Mouse (Mus musculus) lung, postnatal 0 days (tissue): ENCODE results near the gene Paxip1. TPM values are rescaled to one million over a fixed set of nuclear protein-coding genes. Genes with fewer than 3 reads are reported as not detected.

Experiments used
- ATAC-seq: fragments of 200-750 bp; cut with Nextera tagmentation; 2 replicates; pipeline ENCODE4 v1.8.0; 2017; ENCODE audit warnings: moderate library complexity
- DNase-seq: peaks from one replicate; pipeline ENCODE4 v3.0.0-alpha.2; 2016; ENCODE audit warnings: low spot score
- H3K27ac ChIP-seq: fragments of 300-500 bp; sonication (generic); 2 replicates; pipeline ENCODE4 v1.5.1; 2014; ENCODE audit warnings: antibody characterized with exemption, mild to moderate bottlenecking, low read length, mixed read lengths
- H3K27me3 ChIP-seq: fragments of 300-500 bp; sonication (generic); replicated peaks from 2 replicates; pipeline ENCODE4 v1.6.1; 2014; ENCODE audit warnings: low read length, mixed read lengths; ENCODE audit not compliant: insufficient read depth
- H3K36me3 ChIP-seq: fragments of 300-500 bp; sonication (generic); 2 replicates; pipeline ENCODE4 v1.6.1; 2014; ENCODE audit warnings: low read length, mixed read lengths; ENCODE audit not compliant: insufficient read depth
- H3K4me1 ChIP-seq: fragments of 300-500 bp; sonication (generic); 2 replicates; pipeline ENCODE4 v1.6.1; 2014; ENCODE audit warnings: antibody characterized with exemption, low read depth, low read length, mixed read lengths; ENCODE audit not compliant: insufficient read depth
- H3K4me2 ChIP-seq: fragments of 300-500 bp; sonication (generic); replicated peaks from 2 replicates; pipeline ENCODE4 v1.6.1; 2014; ENCODE audit warnings: low read depth, mild to moderate bottlenecking, low read length, moderate library complexity, mixed read lengths
- H3K4me3 ChIP-seq: fragments of 300-500 bp; sonication (generic); 2 replicates; pipeline ENCODE4 v1.5.1; 2014; ENCODE audit warnings: low read depth, low read length
- H3K9ac ChIP-seq: fragments of 300-500 bp; sonication (generic); replicated peaks from 2 replicates; pipeline ENCODE4 v1.6.1; 2014; ENCODE audit warnings: low read depth, mild to moderate bottlenecking
- H3K9me3 ChIP-seq: fragments of 300-500 bp; sonication (generic); 2 replicates; pipeline ENCODE4 v1.6.1; 2016; ENCODE audit warnings: low read length, mixed read lengths
- CTCF ChIP-seq: IDR thresholded peaks from 2 replicates; pipeline ENCODE4 v1.5.1; 2016; ENCODE audit warnings: antibody characterized with exemption, mild to moderate bottlenecking
- EP300 ChIP-seq: IDR thresholded peaks from 2 replicates; pipeline ENCODE4 v1.6.1; 2016; ENCODE audit warnings: antibody characterized with exemption, mild to moderate bottlenecking, control low read depth
- WGBS: fragments of 180-500 bp; shearing (Covaris S2); extraction: QIAGEN DNeasy Blood & Tissue Kit; methylation state at CpG from one replicate; pipeline ENCODE4 v1.1.7; 2014; 5-methylcytosine and 5-hydroxymethylcytosine counted together
- polyA plus RNA-seq: library from polyadenylated mRNA; unstranded; fragments of >200 nt; fragmentation: Nextera tagmentation; extraction: Ambion mirVana; gene quantifications from 2 replicates; pipeline ENCODE4 v1.2.1, GENCODE M21; 2015

Gene Paxip1
- 10.2 and 10.7 TPM in 2 replicates for polyA plus RNA-seq

DNA sequence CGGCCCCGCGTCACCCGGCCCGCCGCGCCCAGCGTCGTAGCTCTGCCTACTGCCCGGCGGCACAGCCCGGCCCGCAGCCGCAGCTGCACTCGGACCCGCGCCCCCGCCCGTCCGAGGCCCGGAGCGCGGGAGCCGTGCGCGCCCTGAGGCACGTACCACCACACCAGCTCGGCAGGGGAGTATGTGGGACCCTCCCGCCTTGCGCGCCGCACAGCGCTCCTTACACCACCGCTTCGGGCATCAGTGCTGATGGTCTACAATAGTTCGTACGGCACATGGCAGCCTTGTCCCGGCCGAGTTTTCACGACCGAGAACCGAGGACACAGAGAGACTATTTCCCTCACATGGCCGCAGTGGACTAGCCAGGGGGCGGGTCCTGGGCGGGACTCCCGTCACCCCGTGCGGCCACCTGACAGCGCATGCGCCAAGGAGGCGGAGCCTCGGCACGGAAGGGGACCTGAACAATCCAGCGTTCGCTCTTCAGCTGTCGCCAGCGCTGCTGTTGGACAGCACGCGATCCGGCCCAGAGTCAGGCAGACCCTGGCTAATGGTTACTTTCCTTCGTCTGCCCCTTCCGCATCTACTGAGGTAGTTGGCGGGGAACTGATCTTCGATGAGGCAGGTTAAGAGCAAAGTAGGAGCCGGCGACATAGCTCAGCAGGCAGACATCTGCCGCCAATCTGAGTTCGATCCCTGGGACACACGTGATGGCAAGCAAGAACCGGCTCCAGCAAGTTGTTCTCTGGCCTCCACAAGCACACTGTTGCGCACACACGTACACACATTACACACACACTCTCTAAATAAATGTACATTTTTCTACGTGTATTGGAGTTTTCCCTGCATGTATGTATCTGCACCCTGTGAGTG, at the start of gene Paxip1:
Paxip1 (minus strand) TSS at position 389 of the 870 bp plus-strand sequence.
- peak within 1 kb of the TSS; percentile 96 for H3K27ac ChIP-seq
- under 1% methylated on average over 60 of the region's 73 CpGs for WGBS
- peak; percentile 96 for DNase-seq
- H3K9me3 ChIP-seq = no peaks in the 10 kb centered on the region
- peaks cover 7% of the 10 kb centered on the region for H3K4me1 ChIP-seq
- peaks cover 10% of the 10 kb centered on the region for H3K36me3 ChIP-seq
- no peaks in the 10 kb centered on the region for H3K27me3 ChIP-seq
- peak within 1 kb of the TSS; percentile 72 for H3K4me2 ChIP-seq
- TF ChIP-seq CTCF (peak; percentile 31), EP300 (no peak)
- H3K9ac ChIP-seq = peak within 1 kb of the TSS; percentile 75
- H3K4me3 ChIP-seq = peak within 1 kb of the TSS; percentile 88
- ATAC-seq = peak; percentile 95

DNA sequence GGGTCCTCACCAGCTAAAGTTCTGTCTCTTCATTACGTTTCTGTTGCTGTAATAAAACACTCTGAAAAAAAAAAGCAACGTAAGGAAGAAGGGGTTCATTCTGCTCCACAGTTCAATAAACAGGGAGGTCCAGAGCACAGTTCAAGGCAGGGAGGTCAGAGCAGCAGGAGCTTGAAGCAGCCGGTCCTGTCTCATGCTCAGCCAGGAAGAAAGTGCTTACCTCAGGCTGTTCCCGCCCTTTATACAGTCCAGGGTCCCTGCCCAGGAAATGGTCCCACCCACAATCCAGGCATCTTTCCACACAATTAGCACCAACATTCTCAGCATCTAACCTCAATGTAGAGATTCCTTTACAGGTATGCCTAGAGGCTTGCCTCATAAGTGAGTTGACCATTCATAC, 46.6 kb upstream of the Paxip1 start:
- H3K4me1 ChIP-seq = no peaks in the 10 kb centered on the region
- ATAC-seq = no peak
- H3K9me3 ChIP-seq = no peaks in the 10 kb centered on the region
- H3K4me2 ChIP-seq = no peak overlapping the region
- no peak overlapping the region for H3K9ac ChIP-seq
- 0 out of 2 replicates have a peak, but pooled peaks cover 3% of the 10 kb centered on the region for H3K27me3 ChIP-seq
- no peak overlapping the region for H3K4me3 ChIP-seq
- no peaks in the 10 kb centered on the region for H3K36me3 ChIP-seq
- WGBS = 40% methylated on average over 4 of the region's 4 CpGs
- H3K27ac ChIP-seq = no peak overlapping the region
- TF ChIP-seq EP300 (no peak), CTCF (no peak)
- no peak for DNase-seq

- no peak for ATAC-seq
- DNase-seq = no peak
- Histone ChIP-seq H3K36me3 (no peaks in the 10 kb centered on the region), H3K9me3 (no peaks in the 10 kb centered on the region), H3K4me3 (no peak overlapping the region), H3K4me1 (no peaks in the 10 kb centered on the region), H3K27me3 (no peaks in the 10 kb centered on the region), H3K9ac (no peak overlapping the region), H3K4me2 (no peak overlapping the region), H3K27ac (no peak overlapping the region)
- 91% methylated on average over 2 of the region's 2 CpGs for WGBS
- TF ChIP-seq EP300 (no peak), CTCF (no peak)
These were observed 43.6 kb upstream of the Paxip1 start for GRCm38 (mm10) chr5:27835096-27835495.

DNA sequence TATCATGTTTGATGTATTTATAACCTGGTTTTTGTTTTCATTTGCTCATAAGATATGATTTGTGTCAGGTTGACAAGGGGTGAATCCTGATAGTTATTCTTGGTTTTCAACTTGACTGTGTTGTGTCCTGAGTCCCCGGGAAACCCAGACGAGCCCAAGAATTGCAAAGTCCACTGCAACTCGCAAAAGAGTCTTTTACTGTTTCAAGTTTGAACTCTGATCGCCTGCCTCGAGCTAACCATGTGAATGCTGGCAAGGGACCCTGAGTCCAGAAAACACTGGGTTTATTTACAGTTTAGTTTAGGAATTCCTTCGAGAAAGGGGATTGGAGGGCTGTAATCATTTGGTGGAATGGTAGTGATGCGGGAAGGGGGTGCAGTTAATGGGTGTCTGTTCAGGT, 36.5 kb upstream of the Paxip1 start:
- H3K9me3 ChIP-seq = no peaks in the 10 kb centered on the region
- no peaks in the 10 kb centered on the region for H3K27me3 ChIP-seq
- no peak overlapping the region for H3K27ac ChIP-seq
- TF ChIP-seq CTCF (no peak), EP300 (no peak)
- no peaks in the 10 kb centered on the region for H3K4me1 ChIP-seq
- no peak overlapping the region for H3K4me2 ChIP-seq
- ATAC-seq (no peak), DNase-seq (no peak)
- no peaks in the 10 kb centered on the region for H3K36me3 ChIP-seq
- no peak overlapping the region for H3K9ac ChIP-seq
- WGBS = 72% methylated on average over 7 of the region's 7 CpGs
- no peak overlapping the region for H3K4me3 ChIP-seq

DNA sequence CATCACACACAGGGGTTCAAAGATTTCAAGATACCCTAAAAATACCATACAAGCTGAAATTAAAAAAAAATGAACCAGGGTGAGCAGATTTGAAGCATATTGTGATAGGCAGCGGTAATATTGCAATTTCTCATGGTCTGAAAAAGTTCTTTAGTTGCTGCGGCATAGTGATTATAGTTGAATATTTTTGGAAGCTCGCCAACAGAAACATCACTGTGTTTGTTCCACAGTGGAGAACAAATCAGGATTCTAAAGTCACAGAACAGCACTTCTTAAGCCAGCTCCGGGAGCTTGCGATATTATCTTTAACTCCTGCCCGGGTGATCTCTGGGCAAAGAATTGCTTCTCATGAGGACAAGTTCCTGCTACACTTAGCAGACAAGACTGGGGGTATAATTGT, 29.7 kb upstream of the Paxip1 start:
- no peaks in the 10 kb centered on the region for H3K27me3 ChIP-seq
- ATAC-seq (no peak), DNase-seq (no peak)
- no peak overlapping the region for H3K4me3 ChIP-seq
- no peaks in the 10 kb centered on the region for H3K4me1 ChIP-seq
- no peak overlapping the region for H3K27ac ChIP-seq
- 52% methylated on average over 6 of the region's 6 CpGs for WGBS
- no peak overlapping the region for H3K9ac ChIP-seq
- H3K36me3 ChIP-seq = no peaks in the 10 kb centered on the region
- no peaks in the 10 kb centered on the region for H3K9me3 ChIP-seq
- no peak overlapping the region for H3K4me2 ChIP-seq
- TF ChIP-seq CTCF (no peak), EP300 (no peak)

DNA sequence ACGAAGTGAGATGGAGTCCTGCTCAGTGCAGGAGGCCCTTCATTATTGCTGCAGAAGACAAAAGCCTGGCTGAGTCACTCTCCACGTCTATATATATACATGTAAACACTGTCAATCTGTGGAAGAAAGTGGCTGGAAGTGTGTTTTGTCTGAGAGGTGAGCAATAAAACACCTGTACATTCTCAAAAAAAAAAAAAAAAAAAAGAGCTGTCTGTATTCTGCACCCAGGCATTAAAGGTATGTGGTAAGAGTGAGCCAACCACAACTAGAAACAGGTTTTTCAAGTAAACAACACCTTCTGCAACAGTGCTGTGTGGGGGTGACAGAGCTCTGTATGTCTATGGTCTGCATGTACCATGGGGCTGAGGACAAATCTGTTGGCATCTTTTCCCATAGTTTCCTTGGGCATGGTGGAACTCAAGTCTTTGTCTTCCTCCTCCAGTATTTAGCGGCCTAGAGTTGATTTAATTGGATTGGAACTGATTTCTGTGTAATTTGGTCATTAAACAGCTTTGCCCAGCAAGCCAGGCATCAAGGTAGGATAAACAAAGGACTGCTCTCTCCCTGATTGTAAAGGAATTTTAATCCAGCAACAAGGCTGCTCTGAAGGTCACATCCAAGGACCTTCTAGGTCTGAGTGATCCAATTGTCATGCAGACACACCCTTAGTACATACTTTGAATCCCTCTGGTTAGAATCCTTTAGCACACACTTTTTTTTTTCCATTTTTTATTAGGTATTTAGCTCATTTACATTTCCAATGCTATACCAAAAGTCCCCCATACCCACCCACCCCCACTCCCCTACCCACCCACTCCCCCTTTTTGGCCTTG, 27.6 kb upstream of the Paxip1 start:
- Histone ChIP-seq H3K9me3 (no peaks in the 10 kb centered on the region), H3K27me3 (no peaks in the 10 kb centered on the region), H3K36me3 (no peaks in the 10 kb centered on the region), H3K4me1 (no peaks in the 10 kb centered on the region), H3K4me2 (no peak overlapping the region), H3K9ac (no peak overlapping the region), H3K27ac (no peak overlapping the region), H3K4me3 (no peak overlapping the region)
- WGBS = 49% methylated on average over 3 of the region's 3 CpGs
- ATAC-seq (no peak), DNase-seq (no peak)
- TF ChIP-seq EP300 = no peak
- no peak for TF ChIP-seq CTCF
